Mouse (Mus musculus) lung, postnatal 0 days (tissue): ENCODE data around the gene Slc44a3.

Source experiments
- CTCF ChIP-seq: IDR thresholded peaks from 2 replicates; pipeline ENCODE4 v1.5.1; 2016; ENCODE audit warnings: antibody characterized with exemption, mild to moderate bottlenecking
- EP300 ChIP-seq: IDR thresholded peaks from 2 replicates; pipeline ENCODE4 v1.6.1; 2016; ENCODE audit warnings: antibody characterized with exemption, mild to moderate bottlenecking, control low read depth

DNA sequence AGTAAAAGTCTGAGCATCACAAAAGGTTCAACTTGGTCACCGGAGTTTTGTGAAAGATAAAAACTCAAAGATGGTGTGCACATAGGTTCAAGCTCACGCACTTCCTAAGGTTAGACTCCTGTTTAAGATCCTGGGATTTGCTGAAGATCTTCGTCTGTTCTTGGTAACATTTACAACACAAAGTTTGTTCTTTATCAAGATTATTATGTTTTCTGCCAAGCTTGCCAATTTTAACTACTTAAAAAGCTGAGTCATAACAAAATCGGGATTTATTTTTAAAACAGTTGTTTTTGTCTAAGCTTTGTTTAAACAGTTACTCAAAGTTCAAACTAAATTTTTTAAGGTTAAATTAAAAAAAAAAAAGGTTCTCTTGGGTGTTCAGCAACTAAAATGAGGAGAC is 34.7 kb upstream of the Slc44a3 start:
- TF ChIP-seq CTCF (no peak), EP300 (no peak)
